Mouse (Mus musculus): ENCODE results near the gene Tekt3. TPM values are rescaled to one million over a fixed set of nuclear protein-coding genes. Genes with fewer than 3 reads are reported as not detected.
A peak's percentile ranks its signal among the peaks of the same experiment; 100 is the strongest.

Tekt3 gene
- not detected in 2 replicates for polyA plus RNA-seq (2015; fragmentation: Nextera tagmentation; extraction: Ambion mirVana)

- Histone ChIP-seq H3K4me3 (ENCODE audit: low read length) (no peak within 1 kb of the TSS), H3K27me3 (ENCODE audit: insufficient read depth, low read length) (no peaks in the 10 kb centered on the region), H3K9ac (replicated peaks; ENCODE audit: low read length) (no peak within 1 kb of the TSS), H3K4me1 (ENCODE audit: insufficient read depth, low read length) (no peaks in the 10 kb centered on the region), H3K4me2 (replicated peaks; ENCODE audit: low read depth, low read length) (peak within 1 kb of the TSS; percentile 29), H3K9me3 (ENCODE audit: low read length) (no peaks in the 10 kb centered on the region), H3K36me3 (ENCODE audit: insufficient read depth, low read length) (no peaks in the 10 kb centered on the region), H3K27ac (ENCODE audit: low read length) (no peak within 1 kb of the TSS)
- WGBS, result 12% methylated on average over 17 of the region's 17 CpGs
- ATAC-seq (ENCODE audit: low FRiP score, low TSS enrichment), result peak; percentile 63
These were observed at the start of gene Tekt3 for GRCm38 (mm10) chr11:63061446-63061845. Gene Tekt3 (plus strand): TSS chr11:63061654.

DNA sequence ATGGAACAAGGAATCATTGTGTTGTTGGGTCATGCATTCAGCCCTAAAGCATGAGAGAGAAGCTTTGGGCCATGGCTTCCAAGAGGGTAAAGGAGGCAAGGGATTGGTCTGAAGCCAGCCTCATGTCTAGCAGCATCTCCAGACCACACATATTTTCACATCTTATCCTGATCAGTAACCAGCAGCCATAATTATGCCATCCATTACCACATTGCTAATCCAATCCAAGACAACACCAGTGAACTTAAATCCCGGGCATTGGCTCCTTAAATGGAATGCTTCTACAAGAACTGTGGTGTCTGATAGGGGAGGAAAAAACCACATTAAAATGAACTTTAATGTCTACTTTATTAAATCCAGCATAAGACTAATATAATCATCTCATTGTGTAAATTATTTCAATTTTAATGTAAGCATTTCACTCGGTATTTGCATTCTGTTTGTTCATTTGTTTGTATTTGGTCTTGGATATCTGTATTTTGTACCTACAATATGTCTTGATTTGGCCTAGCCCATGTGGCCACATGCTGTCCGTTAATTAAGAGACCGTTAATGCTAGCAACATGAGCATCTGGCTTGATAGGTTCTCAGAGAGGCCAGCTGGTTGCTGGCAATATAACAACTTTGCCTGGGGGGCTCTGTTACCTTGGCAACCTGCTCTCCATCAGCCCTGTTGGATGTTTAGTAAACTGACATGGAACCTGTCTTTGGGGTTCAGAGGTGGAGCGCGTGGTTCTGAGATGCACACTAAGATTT, 43.9 kb upstream of the Tekt3 start:
- ATAC-seq (ENCODE audit: low FRiP score, low TSS enrichment), result no peak
- WGBS, result 89% methylated on average over 6 of the region's 6 CpGs

GRCm38 (mm10) chr11:63018083-63018622, 43.3 kb upstream of the Tekt3 start:
- WGBS, result 84% methylated on average over 6 of the region's 6 CpGs

More for the DNA sequence above, 43.9 kb upstream of the Tekt3 start:
- Histone ChIP-seq H3K4me3 (ENCODE audit: low read length) (no peak overlapping the region), H3K36me3 (ENCODE audit: insufficient read depth, low read length) (no peaks in the 10 kb centered on the region), H3K4me2 (replicated peaks; ENCODE audit: low read depth, low read length) (no peak overlapping the region), H3K9ac (replicated peaks; ENCODE audit: low read length) (no peak overlapping the region), H3K27ac (ENCODE audit: low read length) (no peak overlapping the region), H3K4me1 (ENCODE audit: insufficient read depth, low read length) (peaks cover 11% of the 10 kb centered on the region), H3K9me3 (ENCODE audit: low read length) (no peaks in the 10 kb centered on the region), H3K27me3 (ENCODE audit: insufficient read depth, low read length) (no peaks in the 10 kb centered on the region)

GRCm38 (mm10) chr11:63020633-63021032, 40.8 kb upstream of the Tekt3 start:
- Histone ChIP-seq H3K27ac (ENCODE audit: low read length) (peak overlapping the region; percentile 48; the same call in 1 of the 2 replicates), H3K4me2 (replicated peaks; ENCODE audit: low read depth, low read length) (no peak overlapping the region), H3K4me1 (ENCODE audit: insufficient read depth, low read length) (peaks cover 17% of the 10 kb centered on the region), H3K27me3 (ENCODE audit: insufficient read depth, low read length) (no peaks in the 10 kb centered on the region), H3K4me3 (ENCODE audit: low read length) (no peak overlapping the region), H3K9ac (replicated peaks; ENCODE audit: low read length) (no peak overlapping the region), H3K9me3 (ENCODE audit: low read length) (no peaks in the 10 kb centered on the region), H3K36me3 (ENCODE audit: insufficient read depth, low read length) (no peaks in the 10 kb centered on the region)
- ATAC-seq (ENCODE audit: low FRiP score, low TSS enrichment), result peak; percentile 64

More at GRCm38 (mm10) chr11:63018083-63018622, 43.3 kb upstream of the Tekt3 start:
- Histone ChIP-seq H3K9me3 (ENCODE audit: low read length) (no peaks in the 10 kb centered on the region), H3K9ac (replicated peaks; ENCODE audit: low read length) (no peak overlapping the region), H3K27ac (ENCODE audit: low read length) (no peak overlapping the region), H3K4me3 (ENCODE audit: low read length) (no peak overlapping the region), H3K4me2 (replicated peaks; ENCODE audit: low read depth, low read length) (no peak overlapping the region), H3K36me3 (ENCODE audit: insufficient read depth, low read length) (no peaks in the 10 kb centered on the region), H3K27me3 (ENCODE audit: insufficient read depth, low read length) (no peaks in the 10 kb centered on the region), H3K4me1 (ENCODE audit: insufficient read depth, low read length) (peaks cover 11% of the 10 kb centered on the region)
- no peak for ATAC-seq (ENCODE audit: low FRiP score, low TSS enrichment)

DNA sequence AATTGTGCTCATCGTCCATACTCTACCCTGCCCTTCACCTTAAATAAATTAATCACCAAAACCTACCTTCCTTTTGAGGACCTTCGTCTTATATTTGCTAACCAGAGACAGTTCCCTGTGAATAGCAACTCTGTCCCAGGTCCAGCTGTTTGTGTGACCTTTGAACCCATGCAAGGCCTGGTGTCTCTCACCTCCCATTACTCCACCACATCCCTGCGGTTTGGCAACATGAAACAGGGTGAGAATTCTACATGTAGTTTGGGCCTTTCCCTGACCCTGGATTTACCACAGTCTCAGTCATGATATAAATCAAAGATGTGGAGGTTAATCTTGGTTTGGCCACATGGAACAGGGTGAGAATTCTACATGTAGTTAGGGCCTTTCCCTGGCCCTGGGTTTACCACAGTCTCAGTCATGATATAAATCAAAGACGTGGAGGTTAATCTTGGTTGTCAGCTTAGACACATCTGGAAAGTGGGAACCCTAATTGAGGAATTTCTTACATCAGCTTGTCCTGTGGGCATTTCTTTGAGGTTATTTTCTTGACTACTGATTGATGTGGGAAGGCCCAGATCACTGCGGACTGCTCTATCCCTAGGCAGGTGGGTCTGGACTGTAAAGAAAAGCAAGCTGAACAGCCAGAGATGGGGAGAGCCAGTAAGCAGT, 40.2 kb upstream of the Tekt3 start:
- no peak for ATAC-seq (ENCODE audit: low FRiP score, low TSS enrichment)
- H3K27me3 ChIP-seq (ENCODE audit: insufficient read depth, low read length), result no peaks in the 10 kb centered on the region
- H3K4me2 ChIP-seq (replicated peaks; ENCODE audit: low read depth, low read length), result no peak overlapping the region
- no peaks in the 10 kb centered on the region for H3K9me3 ChIP-seq (ENCODE audit: low read length)
- H3K4me1 ChIP-seq (ENCODE audit: insufficient read depth, low read length), result peaks cover 17% of the 10 kb centered on the region
- no peak overlapping the region for H3K4me3 ChIP-seq (ENCODE audit: low read length)
- 48% methylated on average over 5 of the region's 5 CpGs for whole genome bisulfite sequencing
- no peak overlapping the region for H3K9ac ChIP-seq (replicated peaks; ENCODE audit: low read length)
- no peak overlapping the region for H3K27ac ChIP-seq (ENCODE audit: low read length)
- no peaks in the 10 kb centered on the region for H3K36me3 ChIP-seq (ENCODE audit: insufficient read depth, low read length)

GRCm38 (mm10) chr11:63023461-63023860, 38.0 kb upstream of the Tekt3 start:
- no peaks in the 10 kb centered on the region for H3K9me3 ChIP-seq (ENCODE audit: low read length)
- no peak overlapping the region for H3K9ac ChIP-seq (replicated peaks; ENCODE audit: low read length)
- ATAC-seq (ENCODE audit: low FRiP score, low TSS enrichment), result no peak
- H3K27me3 ChIP-seq (ENCODE audit: insufficient read depth, low read length), result no peaks in the 10 kb centered on the region
- 79% methylated on average over 5 of the region's 5 CpGs for WGBS
- H3K36me3 ChIP-seq (ENCODE audit: insufficient read depth, low read length), result no peaks in the 10 kb centered on the region
- H3K4me3 ChIP-seq (ENCODE audit: low read length), result no peak overlapping the region
- no peak overlapping the region for H3K4me2 ChIP-seq (replicated peaks; ENCODE audit: low read depth, low read length)
- H3K4me1 ChIP-seq (ENCODE audit: insufficient read depth, low read length), result peaks cover 21% of the 10 kb centered on the region
- H3K27ac ChIP-seq (ENCODE audit: low read length), result peak overlapping the region; percentile 52; the same call in 1 of the 2 replicates

DNA sequence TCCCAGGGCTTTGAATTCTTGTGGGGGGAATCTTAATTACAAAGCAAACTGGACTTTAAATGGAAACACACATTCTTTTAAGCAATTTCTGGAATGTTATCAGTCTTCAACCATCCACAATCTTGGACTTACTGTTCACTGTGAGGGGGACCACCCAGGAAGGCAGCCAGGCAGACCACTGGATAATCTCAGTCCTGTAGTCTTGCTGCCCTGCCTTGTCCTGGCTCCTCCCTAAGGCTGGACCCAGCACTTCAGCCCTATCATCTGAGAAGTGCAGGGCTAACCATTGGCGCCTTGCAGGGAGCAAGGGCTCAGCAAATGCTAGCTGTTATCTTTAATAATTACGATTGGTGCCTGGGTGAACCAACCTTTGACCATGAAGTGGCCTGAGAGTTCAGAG, 37.3 kb upstream of the Tekt3 start:
- H3K36me3 ChIP-seq (ENCODE audit: insufficient read depth, low read length), result no peaks in the 10 kb centered on the region
- 56% methylated on average over 2 of the region's 2 CpGs for WGBS
- H3K4me3 ChIP-seq (ENCODE audit: low read length), result no peak overlapping the region
- no peak overlapping the region for H3K4me2 ChIP-seq (replicated peaks; ENCODE audit: low read depth, low read length)
- no peaks in the 10 kb centered on the region for H3K9me3 ChIP-seq (ENCODE audit: low read length)
- H3K27me3 ChIP-seq (ENCODE audit: insufficient read depth, low read length), result no peaks in the 10 kb centered on the region
- ATAC-seq (ENCODE audit: low FRiP score, low TSS enrichment), result peak; percentile 60
- peaks cover 24% of the 10 kb centered on the region for H3K4me1 ChIP-seq (ENCODE audit: insufficient read depth, low read length)
- no peak overlapping the region for H3K9ac ChIP-seq (replicated peaks; ENCODE audit: low read length)
- peak overlapping the region; percentile 57; the same call in 1 of the 2 replicates for H3K27ac ChIP-seq (ENCODE audit: low read length)

DNA sequence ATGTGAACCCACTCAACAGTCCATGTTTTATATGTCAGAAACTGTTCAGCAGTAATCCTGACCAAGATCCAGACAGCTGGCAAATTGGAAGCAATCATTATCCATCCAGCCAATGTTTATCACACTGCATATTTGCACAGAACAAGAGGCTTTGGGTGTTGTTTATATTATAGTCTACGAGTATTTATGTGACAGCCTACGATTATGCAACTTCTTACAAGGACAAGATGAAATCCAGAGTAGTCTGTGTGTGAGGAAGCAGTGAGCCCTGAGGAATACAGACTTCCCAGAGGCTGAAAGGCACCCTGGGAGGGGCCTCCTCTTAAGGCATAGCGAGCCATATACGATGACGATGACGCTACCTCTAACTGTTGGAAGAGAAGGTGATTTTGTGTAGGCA, 36.0 kb upstream of the Tekt3 start:
- Histone ChIP-seq H3K27ac (ENCODE audit: low read length) (no peak overlapping the region), H3K4me1 (ENCODE audit: insufficient read depth, low read length) (peaks cover 25% of the 10 kb centered on the region), H3K9ac (replicated peaks; ENCODE audit: low read length) (no peak overlapping the region), H3K4me3 (ENCODE audit: low read length) (no peak overlapping the region), H3K36me3 (ENCODE audit: insufficient read depth, low read length) (no peaks in the 10 kb centered on the region), H3K9me3 (ENCODE audit: low read length) (no peaks in the 10 kb centered on the region), H3K4me2 (replicated peaks; ENCODE audit: low read depth, low read length) (no peak overlapping the region), H3K27me3 (ENCODE audit: insufficient read depth, low read length) (no peaks in the 10 kb centered on the region)
- 80% methylated on average over 6 of the region's 6 CpGs for whole genome bisulfite sequencing
- no peak for ATAC-seq (ENCODE audit: low FRiP score, low TSS enrichment)

DNA sequence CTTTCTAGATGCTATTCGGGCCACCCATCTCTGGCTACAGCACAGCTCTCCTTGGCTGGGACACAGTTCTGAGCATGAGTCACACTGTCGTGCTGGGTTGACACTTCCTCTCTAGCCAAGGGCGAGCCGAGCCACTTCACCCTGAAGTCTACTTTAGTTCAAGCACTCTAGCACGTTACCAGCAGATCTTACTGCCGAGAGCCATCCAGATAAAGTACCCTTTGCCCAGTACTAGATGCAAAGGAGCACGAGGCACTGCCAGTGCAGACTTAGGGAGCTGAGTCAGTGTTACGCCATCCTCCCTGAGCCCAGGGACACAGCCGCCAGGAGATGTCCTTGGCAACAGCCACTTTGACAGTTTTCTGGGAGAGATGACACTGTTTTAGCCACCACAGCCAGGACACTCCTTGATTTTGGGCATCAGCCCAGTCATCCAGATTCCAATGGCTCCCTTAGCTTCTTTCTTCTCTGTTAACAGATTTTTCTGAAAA, 34.8 kb upstream of the Tekt3 start:
- Histone ChIP-seq H3K4me1 (ENCODE audit: insufficient read depth, low read length) (peaks cover 16% of the 10 kb centered on the region), H3K4me2 (replicated peaks; ENCODE audit: low read depth, low read length) (no peak overlapping the region), H3K27ac (ENCODE audit: low read length) (no peak overlapping the region), H3K27me3 (ENCODE audit: insufficient read depth, low read length) (no peaks in the 10 kb centered on the region), H3K9ac (replicated peaks; ENCODE audit: low read length) (no peak overlapping the region), H3K36me3 (ENCODE audit: insufficient read depth, low read length) (no peaks in the 10 kb centered on the region), H3K9me3 (ENCODE audit: low read length) (no peaks in the 10 kb centered on the region), H3K4me3 (ENCODE audit: low read length) (no peak overlapping the region)
- WGBS, result 75% methylated on average over 9 of the region's 9 CpGs
- ATAC-seq (ENCODE audit: low FRiP score, low TSS enrichment), result no peak

Data from kidney, embryonic 16.5 days (tissue).